Mouse (Mus musculus) erythroblast, adult 5-6 weeks (primary cell): ENCODE results near the gene Atp5g1. TPM values are rescaled to one million over a fixed set of nuclear protein-coding genes. Genes with fewer than 3 reads are reported as not detected.

Experiments used
- ATAC-seq: replicated peaks from 2 replicates; pipeline ENCODE4 v1.8.0; 2016; ENCODE audit warnings: moderate number of reproducible peaks, mild to moderate bottlenecking, moderate TSS enrichment, inconsistent platforms; ENCODE audit not compliant: poor library complexity, low FRiP score, severe bottlenecking
- total RNA-seq, 2 experiments: library from RNA; stranded (forward) in 1 of 2; stranded (reverse) in 1 of 2; fragments of 150-400 nt in 1 of 2; fragments of 200-764, 138-1000 nt in 1 of 2; gene quantifications; 2 replicates each; pipeline versions ENCODE4 v1.2.3 to v1.2.4; 2015 to 2017; ENCODE audit warnings: low replicate concordance in 2 of 2

Gene Atp5g1
- total RNA-seq, 2 experiments from 2014 or later, result 4.8 to 127 TPM

- ATAC-seq, result no peak
These were observed 906 bp downstream of the Atp5g1 start for GRCm38 (mm10) chr11:96074351-96075176.

GRCm38 (mm10) chr11:96073295-96073993 lies 2.0 kb downstream of the Atp5g1 start:
- ATAC-seq, result no peak

- ATAC-seq, result no peak
These were observed 4.5 kb downstream of the Atp5g1 start for GRCm38 (mm10) chr11:96071013-96071412.

- no peak for ATAC-seq
These were observed 5.1 kb downstream of the Atp5g1 start for GRCm38 (mm10) chr11:96070353-96070752.

GRCm38 (mm10) chr11:96068231-96068630 lies 7.2 kb downstream of the Atp5g1 start:
- ATAC-seq, result no peak

GRCm38 (mm10) chr11:96065215-96065911 lies 10.1 kb downstream of the Atp5g1 start, which contains the start of gene Ube2z:
TSS of gene Ube2z (minus strand) at chr11:96065388.
- ATAC-seq, result peak; percentile 98

GRCm38 (mm10) chr11:96064521-96065214 lies 10.8 kb downstream of the Atp5g1 start:
- peak; percentile 51 for ATAC-seq

GRCm38 (mm10) chr11:96058309-96058708 lies 17.2 kb downstream of the Atp5g1 start:
- ATAC-seq, result no peak

GRCm38 (mm10) chr11:96050854-96051253 lies 24.6 kb downstream of the Atp5g1 start:
- no peak for ATAC-seq

GRCm38 (mm10) chr11:96049939-96050338 lies 25.5 kb downstream of the Atp5g1 start:
- no peak for ATAC-seq

- ATAC-seq, result no peak
These were observed 27.7 kb downstream of the Atp5g1 start for GRCm38 (mm10) chr11:96047469-96048373.

GRCm38 (mm10) chr11:96046793-96047192 lies 28.7 kb downstream of the Atp5g1 start:
- ATAC-seq, result no peak

GRCm38 (mm10) chr11:96046028-96046427 lies 29.4 kb downstream of the Atp5g1 start:
- no peak for ATAC-seq

GRCm38 (mm10) chr11:96044803-96045567 lies 30.5 kb downstream of the Atp5g1 start:
- no peak for ATAC-seq

- no peak for ATAC-seq
These were observed 36.9 kb downstream of the Atp5g1 start for GRCm38 (mm10) chr11:96038560-96038959.

- no peak for ATAC-seq
These were observed 38.0 kb downstream of the Atp5g1 start for GRCm38 (mm10) chr11:96037499-96037898.

GRCm38 (mm10) chr11:96035133-96035532 lies 40.3 kb downstream of the Atp5g1 start:
- peak; percentile 47 for ATAC-seq

GRCm38 (mm10) chr11:96034596-96035052 lies 40.8 kb downstream of the Atp5g1 start, which contains the start of gene Snf8:
TSS of gene Snf8 (plus strand) at chr11:96034885.
- peak; percentile 94 for ATAC-seq
